Mouse (Mus musculus): ENCODE data around the gene Tuba1a. TPM values are rescaled to one million over a fixed set of nuclear protein-coding genes. Genes with fewer than 3 reads are reported as not detected.

Gene Tuba1a
- total RNA-seq (2021), result 10 to 100 TPM; 43.5 to 52.6 TPM
- long read RNA-seq, experiment 1, transcript Tuba1a-201 (4 exons, 1,803 nt), result major isoform, 93 of 116 reads
- long read RNA-seq, experiment 1, partial matches to known transcripts, result 1 of 116 reads
- long read RNA-seq, experiment 1, other reads (novel, unspliced or antisense), result 22 of 116 reads
- long read RNA-seq, experiment 2, transcript Tuba1a-201 (4 exons, 1,803 nt), result major isoform, 78 of 87 reads
- long read RNA-seq, experiment 2, partial matches to known transcripts, result 9 of 87 reads
- long read RNA-seq, experiment 2, other reads (novel, unspliced or antisense), result 0 of 87 reads

DNA sequence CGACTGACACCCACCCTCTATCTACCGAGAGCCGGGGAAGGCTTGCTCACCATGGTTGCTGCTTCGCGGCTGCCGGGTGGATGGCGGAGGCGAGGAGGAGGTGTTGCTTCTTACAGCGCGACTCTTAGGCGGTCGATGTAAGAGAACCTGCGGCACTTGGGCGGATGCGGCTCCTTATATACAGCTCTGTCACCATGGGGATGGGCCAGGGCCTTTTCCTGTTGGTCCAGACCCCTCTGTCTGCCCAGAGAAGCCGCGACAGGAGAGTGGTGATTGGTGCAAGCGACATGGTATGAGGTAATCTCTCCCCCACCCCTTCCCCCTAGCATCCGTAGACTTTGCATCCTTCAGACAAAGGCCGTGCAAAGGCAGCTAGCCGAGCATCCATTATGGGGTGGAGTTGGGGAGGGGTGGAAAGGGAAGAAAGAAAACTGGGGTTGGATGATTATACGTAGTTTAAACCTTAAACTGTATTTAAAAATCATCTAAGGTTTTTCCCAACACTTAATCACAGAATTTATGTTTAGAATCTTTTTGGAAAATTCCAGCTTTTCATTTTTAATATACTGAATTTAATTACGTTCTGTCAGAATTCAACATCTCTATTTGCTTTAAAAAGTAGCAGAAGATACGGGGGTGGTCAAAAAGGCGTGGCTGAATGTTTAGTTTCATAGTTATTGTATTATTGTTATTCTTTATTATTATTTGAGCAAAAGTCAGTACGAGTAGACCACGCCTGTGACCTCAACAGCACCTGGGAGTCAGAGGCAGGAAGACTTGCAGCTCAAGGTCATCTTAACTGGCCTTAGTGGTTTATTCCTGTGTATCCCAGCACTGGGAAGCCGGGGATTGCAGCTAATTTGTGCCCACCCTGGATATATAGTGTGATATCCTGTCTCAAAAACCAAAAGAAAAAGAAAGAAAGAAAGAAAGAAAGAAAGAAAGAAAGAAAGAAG, at the start of gene Tuba1a, which contains the start of gene Gm49450:
Tuba1a (minus strand) TSS at position 303 of the 956 bp plus-strand sequence.
Gm49450 (minus strand) TSS at position 151 of the 956 bp plus-strand sequence.
- DNase-seq, result peak; percentile 93

DNA sequence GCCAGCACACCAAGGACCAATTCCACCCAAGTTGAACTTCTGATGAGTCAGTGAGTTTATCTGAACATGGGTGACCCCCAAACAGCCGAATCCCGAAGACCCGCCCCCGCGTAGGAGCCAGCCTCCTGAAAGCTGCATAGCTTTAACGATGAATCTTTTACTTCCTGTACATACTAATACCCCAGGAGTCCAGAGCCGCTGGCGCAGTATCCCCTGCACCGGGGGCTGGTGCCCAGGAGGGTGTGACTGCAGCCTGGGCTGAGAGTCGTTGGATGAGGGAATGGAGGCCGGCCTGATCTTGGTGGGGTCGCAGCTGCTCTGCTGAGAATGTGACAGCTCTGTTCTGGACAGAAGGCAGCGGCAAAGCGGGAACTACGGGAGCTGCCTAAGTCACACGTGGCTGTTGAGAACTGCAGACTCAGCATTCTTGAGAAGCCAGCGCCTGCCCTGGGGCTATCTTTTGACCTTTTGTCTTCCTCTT, 48.0 kb upstream of the Tuba1a start:
- DNase-seq, result peak; percentile 41

DNA sequence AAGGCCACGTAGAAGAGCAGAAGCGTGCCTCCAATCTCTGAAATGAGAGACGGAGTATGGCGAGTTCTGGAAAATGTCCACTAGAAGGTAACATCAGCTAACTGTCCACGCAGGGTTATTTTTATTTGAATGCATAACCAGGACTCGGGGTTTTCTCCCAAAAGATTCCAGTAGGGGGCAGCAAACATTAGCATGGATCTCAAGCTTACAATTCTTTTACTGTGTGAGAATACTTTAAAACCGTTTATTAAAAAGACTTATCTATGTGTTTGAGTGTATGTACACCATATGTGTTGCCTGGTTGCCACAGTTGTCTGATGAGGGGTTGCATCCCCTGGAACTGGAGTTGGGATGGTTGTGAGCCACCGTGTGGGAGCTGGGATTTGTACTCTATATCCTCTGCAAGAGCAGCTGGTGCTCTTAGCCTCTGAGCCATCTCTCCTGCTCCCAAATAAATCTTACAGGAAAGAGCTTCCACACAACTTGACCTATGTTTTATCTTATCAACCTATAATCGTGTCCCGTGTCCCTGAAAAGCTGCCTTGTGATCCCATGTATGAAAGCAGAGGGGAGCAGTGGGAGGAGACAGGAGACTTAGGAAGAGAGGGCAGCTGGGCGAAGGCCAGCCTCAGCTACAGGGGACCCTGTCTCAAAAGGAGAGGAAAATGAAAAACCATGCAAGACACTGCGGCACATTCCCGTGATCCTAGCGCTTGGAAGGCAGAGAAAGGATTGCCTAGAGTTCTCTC, 47.2 kb upstream of the Tuba1a start:
- DNase-seq, result no peak

DNA sequence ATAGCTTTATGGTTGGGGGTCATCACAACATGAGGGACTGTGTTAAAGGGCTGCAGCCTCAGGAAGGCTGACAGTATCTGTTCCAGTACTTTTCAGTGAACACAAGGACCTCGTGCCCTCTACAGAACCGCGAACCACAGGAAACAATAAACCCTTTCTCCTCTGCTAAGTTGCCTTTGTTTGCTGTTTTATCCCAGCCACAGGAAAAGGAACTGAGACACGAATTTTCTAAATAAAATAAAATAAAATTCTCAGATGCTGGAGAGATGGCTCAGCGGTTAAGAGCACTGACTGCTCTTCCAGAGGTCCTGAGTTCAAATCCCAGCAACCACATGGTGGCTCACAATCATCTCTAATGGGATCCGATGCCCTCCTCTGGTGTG, 45.3 kb upstream of the Tuba1a start:
- DNase-seq, result no peak

DNA sequence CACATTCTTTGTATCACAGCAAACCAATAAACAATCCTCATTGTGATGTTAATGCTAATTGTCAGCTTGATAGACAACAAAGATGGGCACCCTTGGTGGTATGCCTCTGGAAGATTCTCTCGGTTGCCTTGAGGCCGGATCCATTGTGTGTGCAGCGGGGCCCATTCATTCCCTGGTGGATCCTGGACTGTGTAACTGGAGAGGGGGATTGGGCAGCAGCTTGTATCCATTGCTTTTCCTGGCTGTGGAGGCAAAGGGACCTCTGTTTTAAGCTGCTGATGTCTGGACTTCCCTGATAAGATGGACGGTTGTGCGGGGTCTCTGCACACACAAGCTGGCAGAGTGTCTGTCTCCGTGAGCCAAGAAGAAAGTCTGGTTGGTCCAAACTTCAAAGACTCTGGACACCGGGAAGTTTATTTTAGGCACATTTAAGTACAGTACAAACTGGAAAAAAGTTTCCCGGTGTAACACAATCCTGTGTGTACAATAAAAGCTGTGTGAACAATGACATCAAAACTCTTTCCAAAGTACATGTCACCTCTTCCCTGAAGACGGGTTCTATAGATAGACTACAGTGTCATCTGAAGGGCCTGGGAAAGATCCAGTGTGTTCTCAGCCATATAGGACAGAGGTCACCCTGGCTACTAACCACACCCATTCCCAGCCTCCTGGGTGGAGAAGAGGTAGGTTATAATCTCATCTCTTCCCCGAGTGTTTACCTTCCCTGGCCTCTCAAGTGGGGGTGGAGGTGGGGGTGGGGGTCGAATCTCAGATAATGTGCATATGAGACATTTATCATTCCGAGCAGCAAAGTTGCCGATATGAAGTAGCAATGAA, 44.7 kb upstream of the Tuba1a start:
- DNase-seq, result no peak

DNA sequence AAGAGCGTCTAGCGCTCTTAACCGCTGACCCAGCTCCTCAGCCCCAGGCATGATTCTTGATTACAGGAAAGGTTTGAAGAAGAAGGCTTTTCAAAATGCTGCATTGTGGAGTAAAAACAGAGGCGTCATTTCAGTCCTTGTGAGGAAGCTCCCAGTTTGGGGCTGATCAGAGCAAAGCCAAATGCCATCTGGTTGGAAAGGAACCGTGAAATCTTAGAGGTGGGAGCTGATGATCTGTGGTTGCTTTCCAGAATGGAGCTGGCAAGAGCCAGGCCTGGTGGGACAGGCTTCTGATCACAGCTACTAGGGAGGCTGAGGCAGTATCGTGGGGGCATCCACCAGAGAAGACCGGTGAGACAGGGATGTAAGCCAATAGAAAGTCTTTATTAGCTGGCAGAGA, 43.3 kb upstream of the Tuba1a start:
- no peak for DNase-seq

DNA sequence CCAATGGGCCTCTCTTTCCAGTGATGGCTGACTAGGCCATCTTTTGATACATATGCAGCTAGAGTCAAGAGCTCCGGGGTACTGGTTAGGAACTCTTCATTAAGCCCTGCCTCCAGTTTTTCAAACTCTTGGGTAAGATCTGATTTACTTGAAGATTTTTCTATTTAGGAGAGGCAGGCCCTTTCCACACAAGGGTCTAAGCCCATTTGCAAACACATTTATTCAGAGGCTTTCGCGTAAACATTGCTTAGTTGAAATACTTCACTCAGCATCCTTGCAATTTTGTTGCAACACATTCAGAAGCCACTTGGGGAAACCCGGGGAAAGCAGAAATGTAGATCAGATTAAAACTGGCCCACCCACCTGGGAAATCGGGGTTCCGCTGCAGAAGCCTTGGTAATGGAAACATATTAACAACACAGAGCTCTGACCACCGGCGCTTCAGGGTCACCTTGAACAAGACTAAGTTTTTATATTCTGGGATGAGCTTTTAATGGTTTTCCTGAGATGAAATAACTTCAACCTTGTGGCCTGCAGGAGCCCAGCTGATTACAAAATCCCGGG, 41.5 kb upstream of the Tuba1a start:
- DNase-seq, result no peak

DNA sequence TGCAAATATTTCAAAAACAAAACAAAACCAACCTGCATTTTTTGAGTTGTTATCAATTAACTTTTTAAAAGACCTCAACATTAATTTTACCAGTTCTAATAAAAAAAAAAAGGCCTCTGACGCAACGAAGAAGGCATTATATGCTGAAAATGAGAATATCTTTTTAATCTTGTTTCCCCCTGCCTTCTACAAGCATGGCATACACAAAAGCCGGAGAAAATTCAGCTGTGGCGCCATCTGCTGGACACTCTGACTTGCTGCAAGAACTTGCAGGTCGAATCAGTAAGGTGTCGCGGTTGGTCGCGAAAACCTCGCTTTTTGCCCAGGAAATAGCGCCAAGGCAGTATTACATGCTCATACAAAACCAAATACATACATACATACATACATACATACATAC, 40.4 kb upstream of the Tuba1a start:
- DNase-seq, result peak; percentile 73

DNA sequence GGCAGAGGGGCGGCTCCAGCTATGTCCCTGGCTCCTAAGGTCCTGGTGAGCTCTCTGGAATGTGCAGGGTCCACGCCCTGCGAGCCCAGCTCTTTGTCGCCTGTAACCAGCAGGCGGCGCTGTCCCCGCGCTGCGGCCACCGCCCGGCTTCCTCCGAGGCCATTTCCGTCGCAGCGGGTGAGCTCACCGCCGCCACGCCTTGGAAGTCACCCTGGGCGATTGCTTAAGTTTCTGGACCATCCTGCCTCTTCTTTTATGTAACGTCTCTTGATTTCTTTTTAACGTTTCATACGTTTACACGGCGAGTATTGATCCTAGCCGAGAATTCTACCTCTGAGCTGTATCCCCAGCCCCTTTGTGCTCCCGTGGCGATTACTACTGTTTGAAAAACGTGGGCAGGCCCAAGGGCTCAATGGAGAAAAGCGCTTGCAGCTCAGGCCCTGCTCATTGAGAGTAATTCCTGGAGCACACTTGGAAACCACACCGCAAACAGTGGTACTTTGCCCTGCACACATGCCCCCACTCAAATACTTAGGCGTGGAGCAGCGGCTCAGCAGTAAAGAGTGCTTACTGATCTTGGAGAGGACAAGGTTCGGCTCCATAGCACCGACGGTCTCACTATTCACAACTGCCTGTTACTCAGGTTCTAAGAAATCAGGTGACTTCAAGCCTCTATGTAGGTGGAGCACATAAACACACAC, 39.7 kb upstream of the Tuba1a start:
- peak; percentile 94 for DNase-seq

DNA sequence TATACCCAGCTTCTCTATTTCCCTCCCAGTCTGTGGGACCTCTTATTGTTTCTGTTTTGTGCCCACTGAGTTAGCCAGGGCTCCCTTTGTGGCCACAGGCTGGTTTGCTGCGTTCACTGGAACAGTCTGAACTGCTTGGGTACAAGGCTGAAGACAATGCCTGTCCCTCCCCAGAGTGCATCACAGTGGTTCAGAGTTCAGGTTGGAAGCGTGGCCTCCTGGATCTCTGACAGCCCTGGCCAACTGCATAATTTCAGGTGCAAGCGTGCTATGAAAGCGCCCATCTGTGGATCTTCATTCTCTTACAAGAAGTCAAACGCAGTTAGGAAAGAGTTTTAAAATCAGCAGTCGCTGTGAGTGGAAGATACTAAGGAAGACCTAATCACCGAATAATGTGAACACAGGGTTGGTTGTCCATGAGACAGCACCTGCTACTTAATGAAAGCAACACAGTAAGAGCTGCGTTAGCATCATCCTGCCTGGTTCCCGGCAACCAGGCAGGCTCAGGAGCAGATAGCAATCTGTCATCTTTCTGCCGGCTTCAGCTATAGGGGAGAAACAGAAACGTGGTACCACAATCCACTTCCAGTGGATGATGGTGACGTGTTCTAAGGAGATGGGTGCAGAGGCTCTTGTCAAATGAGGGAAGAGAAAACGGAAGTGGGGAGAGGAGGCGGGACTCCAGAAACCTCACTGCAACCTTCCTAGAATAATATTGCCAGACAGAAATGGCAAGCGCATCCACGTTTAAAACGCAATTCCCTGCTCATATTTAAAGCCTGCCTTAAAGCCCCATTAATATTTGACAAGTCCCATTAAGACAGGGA, 38.8 kb upstream of the Tuba1a start:
- DNase-seq, result peak; percentile 50

DNA sequence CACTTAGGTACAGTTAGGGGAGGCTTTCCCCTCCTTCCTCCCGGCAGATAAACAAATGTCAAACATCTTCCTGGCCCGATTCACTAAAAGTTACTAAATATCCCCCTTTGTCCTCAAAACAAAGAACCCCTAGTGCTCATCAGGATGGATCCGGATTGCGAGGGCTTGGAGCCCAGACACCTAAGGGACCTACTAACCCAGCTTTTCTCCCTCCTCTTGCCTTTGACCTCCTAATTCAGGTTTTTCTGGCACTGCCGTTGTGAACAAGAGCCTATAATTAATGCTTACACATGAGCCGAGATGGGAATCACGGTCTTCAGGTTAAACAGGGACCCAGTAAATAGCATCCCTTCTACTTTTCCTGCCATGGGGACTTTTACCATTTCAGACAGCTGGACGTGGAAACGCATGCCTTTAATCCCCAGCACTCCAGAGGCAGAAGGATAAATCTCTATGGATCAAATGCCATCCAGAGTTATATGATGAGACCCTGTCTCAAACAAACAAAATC, 38.1 kb upstream of the Tuba1a start:
- DNase-seq, result no peak

DNA sequence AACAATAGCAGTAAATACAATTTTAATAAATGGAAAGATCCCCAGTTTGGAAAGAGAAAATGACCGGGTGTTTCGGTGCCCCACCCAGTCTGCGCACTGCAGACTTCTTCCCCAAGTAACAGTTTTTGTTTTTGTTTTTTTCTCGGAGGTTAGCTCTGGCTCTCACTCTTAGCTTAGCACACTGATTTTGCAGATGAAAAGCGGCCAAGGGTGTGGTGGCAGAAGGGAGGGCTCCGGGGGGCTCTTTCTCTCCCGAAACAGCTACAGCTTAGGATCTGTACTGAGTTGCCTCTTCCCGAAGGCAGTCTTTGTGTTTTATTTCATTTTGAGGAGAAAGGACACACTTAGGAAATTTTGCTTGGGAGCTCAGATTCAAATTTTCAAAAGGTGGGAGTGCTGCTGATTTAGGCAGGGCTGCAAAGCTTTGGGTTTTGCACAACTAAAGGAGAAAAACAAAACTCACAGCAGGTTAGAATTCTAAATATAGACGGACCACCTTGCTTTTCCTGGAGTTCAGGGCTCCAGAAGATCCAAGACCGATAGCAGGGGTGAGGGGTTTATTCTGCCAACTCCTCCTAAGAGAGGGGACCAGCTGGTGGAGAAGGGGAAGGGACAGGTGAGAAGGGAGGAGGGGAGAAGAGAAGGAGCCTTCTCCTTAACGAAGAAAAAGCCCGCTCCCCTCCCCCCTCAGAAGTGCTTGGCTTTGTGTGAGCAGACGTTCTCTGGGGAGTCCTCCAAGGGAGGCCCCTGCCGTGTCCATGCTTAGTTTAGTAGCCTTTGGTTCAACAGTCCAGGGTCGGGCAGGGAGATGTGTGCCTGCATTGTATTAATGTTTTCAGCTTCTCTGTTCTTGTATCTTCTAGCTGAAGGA, 37.4 kb upstream of the Tuba1a start:
- DNase-seq, result no peak

DNA sequence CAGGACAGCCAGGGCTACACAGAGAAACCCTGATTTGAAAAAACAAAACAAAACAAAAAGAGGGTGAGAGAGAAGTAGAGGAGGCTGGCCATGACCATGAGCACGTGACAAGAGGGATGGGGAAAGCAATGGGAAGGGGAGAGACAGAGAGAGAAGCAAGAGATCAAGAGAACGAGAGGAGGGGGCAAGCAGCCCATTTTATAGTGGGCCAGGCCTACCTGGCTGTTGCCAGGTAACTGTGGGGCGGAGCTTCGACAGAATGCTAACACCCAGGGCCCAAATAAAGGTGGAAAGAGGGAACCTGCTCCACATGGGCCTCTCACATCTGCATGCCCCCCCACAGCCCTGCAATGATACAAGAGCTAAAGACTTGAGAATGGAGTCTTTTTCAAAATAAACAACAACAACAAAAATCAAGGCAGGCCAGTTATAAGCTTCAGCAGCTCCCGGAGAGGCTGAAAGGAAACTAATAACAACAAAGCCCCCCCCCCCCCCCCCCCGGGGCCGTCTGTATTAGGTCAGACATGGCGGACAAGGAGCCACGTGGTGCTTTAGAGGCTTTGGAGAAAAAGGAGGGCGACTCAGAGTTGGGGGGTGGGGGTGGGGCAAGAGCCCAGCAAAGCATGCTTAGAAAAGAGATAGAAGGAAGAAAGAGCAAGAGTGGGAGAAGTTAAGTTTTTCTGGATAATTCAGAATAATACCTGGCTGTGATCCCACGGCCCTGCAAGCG, 36.4 kb upstream of the Tuba1a start:
- DNase-seq, result no peak

DNA sequence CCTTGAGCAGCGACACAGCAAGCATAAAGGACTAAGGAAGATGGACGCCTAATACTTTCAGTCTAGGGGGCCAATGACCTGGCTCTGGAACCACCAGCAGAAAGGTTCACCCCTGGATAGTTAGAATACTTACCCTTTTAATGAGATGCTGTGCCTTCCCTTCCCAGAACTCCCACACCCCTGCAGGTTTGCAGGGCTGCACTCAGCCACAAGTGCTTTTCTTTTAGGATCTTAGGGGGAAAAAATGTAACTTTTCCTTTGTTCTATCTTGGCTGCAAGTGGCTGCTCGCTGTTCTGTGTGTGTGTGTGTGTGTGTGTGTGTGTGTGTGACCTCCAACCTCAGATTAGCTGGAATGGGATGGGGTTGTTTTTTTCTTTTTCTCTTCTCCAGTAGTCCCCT, 35.3 kb upstream of the Tuba1a start:
- no peak for DNase-seq

DNA sequence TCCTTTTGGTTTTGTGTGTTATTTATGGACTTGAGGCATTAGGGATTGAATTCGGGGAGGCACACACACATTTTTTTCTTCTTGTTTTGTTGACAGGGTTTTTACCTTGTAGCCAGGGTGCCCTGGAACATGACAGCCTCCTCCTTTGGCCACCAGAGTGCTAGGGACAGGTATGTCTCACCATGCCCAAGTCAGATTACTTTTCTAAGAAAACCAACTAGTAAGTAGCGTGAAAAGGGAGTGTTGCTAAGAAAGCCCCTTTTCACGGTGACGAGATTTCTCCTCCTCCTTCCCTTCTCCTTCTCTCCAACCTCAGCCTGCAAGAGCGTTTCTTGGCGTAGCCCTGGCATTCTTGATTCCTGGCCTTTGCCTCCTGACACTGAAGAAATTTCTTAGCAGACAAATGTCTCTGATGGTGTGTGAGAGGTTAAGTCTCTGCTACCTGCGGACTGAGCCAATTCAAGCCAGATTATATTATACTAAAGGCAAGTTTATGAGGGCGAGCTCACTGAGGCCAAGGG, 34.2 kb upstream of the Tuba1a start:
- DNase-seq, result no peak

DNA sequence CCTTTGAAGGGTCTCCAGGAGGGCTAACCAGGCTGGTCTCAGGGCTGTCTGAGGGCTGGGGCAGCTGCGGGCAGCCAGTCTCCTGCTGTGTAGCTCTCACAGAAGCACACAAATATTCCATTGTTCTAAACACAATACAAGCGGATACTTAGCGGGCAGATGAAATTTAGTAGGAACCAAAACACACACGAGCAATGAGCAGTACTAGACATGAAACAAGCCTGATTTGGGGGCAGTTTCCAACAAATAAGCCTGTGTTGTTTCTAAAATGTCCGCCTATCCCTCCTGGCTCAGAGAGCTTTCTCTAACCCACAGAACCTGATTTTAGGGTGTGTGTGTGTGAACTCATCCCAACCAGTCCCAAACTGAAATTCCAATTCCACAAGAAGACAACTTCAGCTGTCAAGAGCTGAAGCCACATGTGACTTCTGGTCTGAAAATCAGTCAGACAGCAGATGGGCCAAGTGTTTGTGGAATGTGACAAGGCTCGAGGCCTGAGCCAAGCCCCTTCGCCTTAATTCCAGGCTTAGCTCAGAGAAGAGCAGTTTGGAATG, 33.7 kb upstream of the Tuba1a start:
- DNase-seq, result no peak
